Mouse (Mus musculus) neural tube, embryonic 13.5 days (tissue): ENCODE measurements around the gene Fbxo31. TPM values are rescaled to one million over a fixed set of nuclear protein-coding genes. Genes with fewer than 3 reads are reported as not detected.

Experiments used
- ATAC-seq: fragments of 200-750 bp; cut with Nextera tagmentation; 2 replicates; pipeline ENCODE4 v1.8.0; 2017; ENCODE audit warnings: low read depth, mild to moderate bottlenecking, moderate TSS enrichment, moderate library complexity
- H3K27ac ChIP-seq: fragments of 300-500 bp; sonication (generic); replicated peaks from 2 replicates; pipeline ENCODE4 v1.5.1; 2015; ENCODE audit warnings: moderate library complexity, mild to moderate bottlenecking, inconsistent platforms
- H3K27me3 ChIP-seq: fragments of 300-500 bp; sonication (generic); 2 replicates; pipeline ENCODE4 v1.6.1; 2015; ENCODE audit warnings: mild to moderate bottlenecking, inconsistent platforms
- H3K36me3 ChIP-seq: fragments of 300-500 bp; sonication (generic); 2 replicates; pipeline ENCODE4 v1.6.1; 2015; ENCODE audit warnings: mild to moderate bottlenecking, inconsistent platforms
- H3K4me1 ChIP-seq: fragments of 300-500 bp; sonication (generic); replicated peaks from 2 replicates; pipeline ENCODE4 v1.6.1; 2015; ENCODE audit warnings: inconsistent platforms
- H3K4me2 ChIP-seq: fragments of 300-500 bp; sonication (generic); 2 replicates; pipeline ENCODE4 v1.6.1; 2015; ENCODE audit warnings: inconsistent platforms, mild to moderate bottlenecking, moderate library complexity
- H3K4me3 ChIP-seq: fragments of 300-500 bp; sonication (generic); 2 replicates; pipeline ENCODE4 v1.5.1; 2015; ENCODE audit warnings: mild to moderate bottlenecking, inconsistent platforms
- H3K9ac ChIP-seq: fragments of 300-500 bp; sonication (generic); 2 replicates; pipeline ENCODE4 v1.6.1; 2015; ENCODE audit warnings: moderate library complexity, mild to moderate bottlenecking, inconsistent platforms
- H3K9me3 ChIP-seq: fragments of 300-500 bp; sonication (generic); 2 replicates; pipeline ENCODE4 v1.6.1; 2016; ENCODE audit warnings: inconsistent platforms
- WGBS: fragments of 180-500 bp; shearing (Covaris S2); methylation state at CpG from one replicate; pipeline ENCODE4 v1.1.7; 2015; 5-methylcytosine and 5-hydroxymethylcytosine counted together
- polyA plus RNA-seq: library from polyadenylated mRNA; unstranded; fragments of >200 nt; fragmentation: Nextera tagmentation; extraction: Ambion mirVana; gene quantifications from 2 replicates; pipeline ENCODE4 v1.2.1, GENCODE M21; 2015

Gene Fbxo31
- polyA plus RNA-seq, 1 experiment from 2014 or later = 32.0 TPM

GRCm38 (mm10) chr8:121544276-121544785, 34.3 kb downstream of the Fbxo31 start, which contains the start of gene 1700018B08Rik:
TSS of gene 1700018B08Rik (minus strand) at chr8:121544320.
- Histone ChIP-seq H3K9ac (no peak within 1 kb of the TSS; the same call in 1 of the 2 replicates), H3K9me3 (peaks cover 7% of the 10 kb centered on the region; the same call in 1 of the 2 replicates), H3K36me3 (0 out of 2 replicates have a peak, but pooled peaks cover under 1% of the 10 kb centered on the region), H3K4me2 (no peak within 1 kb of the TSS), H3K27ac (no peak within 1 kb of the TSS), H3K4me3 (no peak within 1 kb of the TSS), H3K27me3 (peaks cover 8% of the 10 kb centered on the region; the same call in 1 of the 2 replicates), H3K4me1 (0 out of 2 replicates have a peak, but pooled peaks cover 4% of the 10 kb centered on the region)
- 86% methylated on average over 12 of the region's 12 CpGs for WGBS
- no peak for ATAC-seq

GRCm38 (mm10) chr8:121542901-121543300, 35.7 kb downstream of the Fbxo31 start:
- Histone ChIP-seq H3K4me1 (0 out of 2 replicates have a peak, but pooled peaks cover 4% of the 10 kb centered on the region), H3K9me3 (peaks cover 7% of the 10 kb centered on the region; the same call in 1 of the 2 replicates), H3K27me3 (peaks cover 8% of the 10 kb centered on the region; the same call in 1 of the 2 replicates), H3K9ac (no peak overlapping the region), H3K4me3 (no peak overlapping the region), H3K36me3 (no peaks in the 10 kb centered on the region), H3K4me2 (no peak overlapping the region), H3K27ac (no peak overlapping the region)
- ATAC-seq = no peak
- 70% methylated on average over 13 of the region's 13 CpGs for WGBS

GRCm38 (mm10) chr8:121541862-121542261, 36.7 kb downstream of the Fbxo31 start:
- 0 out of 2 replicates have a peak, but pooled peaks cover 4% of the 10 kb centered on the region for H3K4me1 ChIP-seq
- H3K27ac ChIP-seq = no peak overlapping the region
- no peak overlapping the region for H3K4me2 ChIP-seq
- ATAC-seq = no peak
- H3K36me3 ChIP-seq = no peaks in the 10 kb centered on the region
- peaks cover 8% of the 10 kb centered on the region; the same call in 1 of the 2 replicates for H3K27me3 ChIP-seq
- no peak overlapping the region for H3K9ac ChIP-seq
- peaks cover 7% of the 10 kb centered on the region; the same call in 1 of the 2 replicates for H3K9me3 ChIP-seq
- no peak overlapping the region for H3K4me3 ChIP-seq
- 81% methylated on average over 19 of the region's 19 CpGs for WGBS

GRCm38 (mm10) chr8:121532381-121532780, 46.2 kb downstream of the Fbxo31 start:
- no peaks in the 10 kb centered on the region for H3K9me3 ChIP-seq
- H3K4me3 ChIP-seq = no peak overlapping the region
- WGBS = 52% methylated on average over 5 of the region's 5 CpGs
- peaks cover 4% of the 10 kb centered on the region; the same call in 1 of the 2 replicates for H3K27me3 ChIP-seq
- H3K9ac ChIP-seq = no peak overlapping the region
- H3K4me1 ChIP-seq = no peaks in the 10 kb centered on the region
- no peak overlapping the region for H3K27ac ChIP-seq
- no peak for ATAC-seq
- H3K4me2 ChIP-seq = no peak overlapping the region
- H3K36me3 ChIP-seq = no peaks in the 10 kb centered on the region

- WGBS = 84% methylated on average over 10 of the region's 10 CpGs
- H3K4me3 ChIP-seq = no peak overlapping the region
- no peak overlapping the region for H3K4me2 ChIP-seq
- no peaks in the 10 kb centered on the region for H3K36me3 ChIP-seq
- H3K4me1 ChIP-seq = no peaks in the 10 kb centered on the region
- no peak for ATAC-seq
- H3K9me3 ChIP-seq = no peaks in the 10 kb centered on the region
- H3K9ac ChIP-seq = no peak overlapping the region
- peaks cover 4% of the 10 kb centered on the region; the same call in 1 of the 2 replicates for H3K27me3 ChIP-seq
- no peak overlapping the region for H3K27ac ChIP-seq
Measured at GRCm38 (mm10) chr8:121530639-121531038, 48.0 kb downstream of the Fbxo31 start.

- Histone ChIP-seq H3K9ac (no peak overlapping the region), H3K4me3 (no peak overlapping the region), H3K4me2 (no peak overlapping the region), H3K9me3 (no peaks in the 10 kb centered on the region), H3K36me3 (no peaks in the 10 kb centered on the region), H3K4me1 (no peaks in the 10 kb centered on the region), H3K27ac (no peak overlapping the region), H3K27me3 (peaks cover 4% of the 10 kb centered on the region; the same call in 1 of the 2 replicates)
- 87% methylated on average over 15 of the region's 15 CpGs for WGBS
- no peak for ATAC-seq
Measured at GRCm38 (mm10) chr8:121528790-121529189, 49.8 kb downstream of the Fbxo31 start.

- no peak overlapping the region for H3K9ac ChIP-seq
- 90% methylated on average over 9 of the region's 9 CpGs for WGBS
Measured at GRCm38 (mm10) chr8:121527751-121528150, 50.9 kb downstream of the Fbxo31 start.

GRCm38 (mm10) chr8:121526811-121527550, 51.6 kb downstream of the Fbxo31 start:
- H3K9ac ChIP-seq = no peak overlapping the region
- ATAC-seq = no peak
- H3K36me3 ChIP-seq = no peaks in the 10 kb centered on the region
- no peaks in the 10 kb centered on the region for H3K4me1 ChIP-seq
- no peaks in the 10 kb centered on the region for H3K9me3 ChIP-seq
- 71% methylated on average over 6 of the region's 6 CpGs for WGBS
- H3K4me2 ChIP-seq = no peak overlapping the region
- no peak overlapping the region for H3K27ac ChIP-seq
- H3K27me3 ChIP-seq = peaks cover 4% of the 10 kb centered on the region; the same call in 1 of the 2 replicates
- no peak overlapping the region for H3K4me3 ChIP-seq

More at GRCm38 (mm10) chr8:121527751-121528150, 50.9 kb downstream of the Fbxo31 start:
- H3K4me3 ChIP-seq = no peak overlapping the region
- ATAC-seq = no peak
- H3K4me1 ChIP-seq = no peaks in the 10 kb centered on the region
- no peaks in the 10 kb centered on the region for H3K9me3 ChIP-seq
- no peaks in the 10 kb centered on the region for H3K36me3 ChIP-seq
- peaks cover 4% of the 10 kb centered on the region; the same call in 1 of the 2 replicates for H3K27me3 ChIP-seq
- H3K4me2 ChIP-seq = no peak overlapping the region
- no peak overlapping the region for H3K27ac ChIP-seq

- no peak overlapping the region for H3K4me3 ChIP-seq
- ATAC-seq = no peak
- 79% methylated on average over 18 of the region's 18 CpGs for WGBS
Measured at GRCm38 (mm10) chr8:121525111-121525818, 53.3 kb downstream of the Fbxo31 start.

GRCm38 (mm10) chr8:121513429-121513828, 65.2 kb downstream of the Fbxo31 start:
- Histone ChIP-seq H3K9ac (no peak overlapping the region), H3K27ac (no peak overlapping the region), H3K4me3 (no peak overlapping the region), H3K9me3 (no peaks in the 10 kb centered on the region), H3K4me1 (no peaks in the 10 kb centered on the region), H3K36me3 (no peaks in the 10 kb centered on the region), H3K4me2 (no peak overlapping the region), H3K27me3 (peaks cover 48% of the 10 kb centered on the region)
- peak; percentile 78 for ATAC-seq
- WGBS = 6% methylated on average over 12 of the region's 12 CpGs

More at GRCm38 (mm10) chr8:121525111-121525818, 53.3 kb downstream of the Fbxo31 start:
- Histone ChIP-seq H3K36me3 (no peaks in the 10 kb centered on the region), H3K4me1 (no peaks in the 10 kb centered on the region), H3K9ac (no peak overlapping the region), H3K9me3 (no peaks in the 10 kb centered on the region), H3K4me2 (no peak overlapping the region), H3K27ac (no peak overlapping the region), H3K27me3 (no peaks in the 10 kb centered on the region)

- no peaks in the 10 kb centered on the region for H3K9me3 ChIP-seq
- no peak overlapping the region for H3K4me3 ChIP-seq
- 54% methylated on average over 9 of the region's 9 CpGs for WGBS
- H3K27ac ChIP-seq = no peak overlapping the region
- no peaks in the 10 kb centered on the region for H3K4me1 ChIP-seq
- no peaks in the 10 kb centered on the region for H3K36me3 ChIP-seq
- H3K27me3 ChIP-seq = peaks cover 48% of the 10 kb centered on the region
- no peak for ATAC-seq
- no peak overlapping the region for H3K9ac ChIP-seq
- no peak overlapping the region for H3K4me2 ChIP-seq
Measured at GRCm38 (mm10) chr8:121511751-121512150, 66.9 kb downstream of the Fbxo31 start.
